Mouse (Mus musculus): ENCODE data around the gene Aurka.

Aurka gene

GRCm38 (mm10) chr2:172338206-172338942, 32.0 kb downstream of the Aurka start:
- DNase-seq (ENCODE audit: extremely low read depth, insufficient read length, low spot score): no peak

- DNase-seq (ENCODE audit: extremely low read depth, insufficient read length, low spot score): peak; percentile 34
Measured at GRCm38 (mm10) chr2:172329179-172329578, 41.2 kb downstream of the Aurka start.

GRCm38 (mm10) chr2:172328248-172328647, 42.1 kb downstream of the Aurka start:
- no peak for DNase-seq (ENCODE audit: extremely low read depth, insufficient read length, low spot score)

GRCm38 (mm10) chr2:172320878-172321277, 49.5 kb downstream of the Aurka start:
- no peak for DNase-seq (ENCODE audit: extremely low read depth, insufficient read length, low spot score)

- DNase-seq (ENCODE audit: extremely low read depth, insufficient read length, low spot score): no peak
Measured at GRCm38 (mm10) chr2:172311731-172312130, 58.6 kb downstream of the Aurka start.

GRCm38 (mm10) chr2:172306544-172306943, 63.8 kb downstream of the Aurka start:
- DNase-seq (ENCODE audit: extremely low read depth, insufficient read length, low spot score): no peak
